Mouse (Mus musculus) heart, embryonic 14.5 days (tissue): Measurements from ENCODE around the gene Fam160a1. TPM values are rescaled to one million over a fixed set of nuclear protein-coding genes. Genes with fewer than 3 reads are reported as not detected.
A peak's percentile ranks its signal among the peaks of the same experiment; 100 is the strongest.

Experiments used
- ATAC-seq: fragments of 200-750 bp; cut with Nextera tagmentation; 2 replicates; pipeline ENCODE4 v1.8.0; 2017; ENCODE audit warnings: low read depth, moderate TSS enrichment; ENCODE audit not compliant: insufficient number of reproducible peaks, insufficient read depth, low FRiP score
- H3K27ac ChIP-seq, 2 experiments: fragments of 200-500 bp in 1 of 2; fragments of 300-500 bp in 1 of 2; sonication (generic) in 1 of 2; replicated peaks in 1 of 2; 2 replicates each; pipeline ENCODE4 v1.5.1; 2012 to 2014; ENCODE audit warnings: low read depth in 2 of 2, low read length in 2 of 2, control low read depth in 1 of 2, mild to moderate bottlenecking in 1 of 2, mixed read lengths in 1 of 2; ENCODE audit not compliant: control insufficient read depth in 1 of 2, insufficient read depth in 1 of 2
- H3K27me3 ChIP-seq: fragments of 300-500 bp; sonication (generic); 2 replicates; pipeline ENCODE4 v1.6.1; 2014; ENCODE audit warnings: mild to moderate bottlenecking, low read length, control low read depth; ENCODE audit not compliant: control insufficient read depth, insufficient read depth
- H3K36me3 ChIP-seq: fragments of 300-500 bp; sonication (generic); 2 replicates; pipeline ENCODE4 v1.6.1; 2014; ENCODE audit warnings: mild to moderate bottlenecking, control low read depth, low read length, mixed read lengths; ENCODE audit not compliant: control insufficient read depth, insufficient read depth
- H3K4me1 ChIP-seq, 2 experiments: fragments of 200-500 bp in 1 of 2; fragments of 300-500 bp in 1 of 2; sonication (generic) in 1 of 2; 2 replicates each; pipeline ENCODE4 v1.6.1; 2012 to 2014; ENCODE audit warnings: low read length in 2 of 2, control low read depth in 1 of 2, mixed read lengths in 1 of 2; ENCODE audit not compliant: control insufficient read depth in 2 of 2, insufficient read depth in 2 of 2
- H3K4me2 ChIP-seq: fragments of 300-500 bp; sonication (generic); 2 replicates; pipeline ENCODE4 v1.6.1; 2014; ENCODE audit warnings: mild to moderate bottlenecking, low read length
- H3K4me3 ChIP-seq, 2 experiments: fragments of 200-500 bp in 1 of 2; fragments of 300-500 bp in 1 of 2; sonication (generic) in 1 of 2; 2 replicates each; pipeline ENCODE4 v1.5.1; 2012 to 2014; ENCODE audit warnings: low read length in 2 of 2, mild to moderate bottlenecking in 2 of 2, control low read depth in 1 of 2, low read depth in 1 of 2, moderate library complexity in 1 of 2; ENCODE audit not compliant: control insufficient read depth in 1 of 2, insufficient read depth in 1 of 2
- H3K9ac ChIP-seq: fragments of 300-500 bp; sonication (generic); 2 replicates; pipeline ENCODE4 v1.6.1; 2014; ENCODE audit warnings: mild to moderate bottlenecking, low read length
- H3K9me3 ChIP-seq: fragments of 300-500 bp; sonication (generic); 2 replicates; pipeline ENCODE4 v1.6.1; 2016; ENCODE audit warnings: low read length, control low read depth; ENCODE audit not compliant: control insufficient read depth
- WGBS: fragments of 180-500 bp; shearing (Covaris S2); extraction: QIAGEN DNeasy Blood & Tissue Kit; methylation state at CpG from one replicate; pipeline ENCODE4 v1.1.7; 2014; 5-methylcytosine and 5-hydroxymethylcytosine counted together
- polyA plus RNA-seq: library from polyadenylated mRNA; unstranded; fragments of >200 nt; fragmentation: Nextera tagmentation; extraction: Ambion mirVana; gene quantifications from 2 replicates; pipeline ENCODE4 v1.2.1, GENCODE M21; 2014

Gene Fam160a1
- polyA plus RNA-seq, 1 experiment from 2014 or later, result 7.4 TPM

- H3K27ac ChIP-seq, result peak overlapping the region; percentile 79 to 87
- no peaks in the 10 kb centered on the region for H3K9me3 ChIP-seq
- H3K4me1 ChIP-seq, result peaks cover 9 to 15% of the 10 kb centered on the region in 2 experiments
- H3K27me3 ChIP-seq, result no peaks in the 10 kb centered on the region
- no peak for ATAC-seq
- H3K4me2 ChIP-seq, result peak overlapping the region; percentile 38
- H3K4me3 ChIP-seq, result no peak overlapping the region
- H3K9ac ChIP-seq, result peak overlapping the region; percentile 44; the same call in 1 of the 2 replicates
- no peaks in the 10 kb centered on the region for H3K36me3 ChIP-seq
- 25% methylated on average over 9 of the region's 9 CpGs for WGBS
These were observed 25.2 kb upstream of the Fam160a1 start for GRCm38 (mm10) chr3:85842177-85842880.

GRCm38 (mm10) chr3:85841454-85842176 lies 24.5 kb upstream of the Fam160a1 start:
- peaks cover 9 to 15% of the 10 kb centered on the region in 2 experiments for H3K4me1 ChIP-seq
- no peaks in the 10 kb centered on the region for H3K9me3 ChIP-seq
- H3K27ac ChIP-seq, result peak overlapping the region; percentile 79 to 87
- H3K36me3 ChIP-seq, result no peaks in the 10 kb centered on the region
- WGBS, result 55% methylated on average over 2 of the region's 2 CpGs
- H3K9ac ChIP-seq, result peak overlapping the region; percentile 44; the same call in 1 of the 2 replicates
- H3K4me2 ChIP-seq, result peak overlapping the region; percentile 38; the same call in 1 of the 2 replicates
- no peak for ATAC-seq
- no peaks in the 10 kb centered on the region for H3K27me3 ChIP-seq
- no peak overlapping the region for H3K4me3 ChIP-seq

- H3K4me2 ChIP-seq, result no peak overlapping the region
- no peaks in the 10 kb centered on the region for H3K27me3 ChIP-seq
- H3K9me3 ChIP-seq, result no peaks in the 10 kb centered on the region
- ATAC-seq, result no peak
- no peak overlapping the region for H3K27ac ChIP-seq
- H3K36me3 ChIP-seq, result no peaks in the 10 kb centered on the region
- H3K4me1 ChIP-seq, result no peaks in the 10 kb centered on the region
- 68% methylated on average over 1 of the region's 1 CpGs for WGBS
- no peak overlapping the region for H3K4me3 ChIP-seq
- H3K9ac ChIP-seq, result no peak overlapping the region
These were observed 16.5 kb upstream of the Fam160a1 start for GRCm38 (mm10) chr3:85833627-85834026.

GRCm38 (mm10) chr3:85832490-85833155 lies 15.5 kb upstream of the Fam160a1 start:
- H3K4me1 ChIP-seq, result no peaks in the 10 kb centered on the region
- no peak overlapping the region for H3K9ac ChIP-seq
- H3K27ac ChIP-seq, result no peak overlapping the region
- no peak overlapping the region for H3K4me3 ChIP-seq
- H3K9me3 ChIP-seq, result no peaks in the 10 kb centered on the region
- 84% methylated on average over 10 of the region's 10 CpGs for WGBS
- H3K27me3 ChIP-seq, result no peaks in the 10 kb centered on the region
- no peak overlapping the region for H3K4me2 ChIP-seq
- no peaks in the 10 kb centered on the region for H3K36me3 ChIP-seq
- ATAC-seq, result no peak

GRCm38 (mm10) chr3:85831785-85832184 lies 14.7 kb upstream of the Fam160a1 start:
- H3K4me3 ChIP-seq, result no peak overlapping the region
- no peaks in the 10 kb centered on the region for H3K27me3 ChIP-seq
- H3K27ac ChIP-seq, result no peak overlapping the region
- 79% methylated on average over 1 of the region's 1 CpGs for WGBS
- no peaks in the 10 kb centered on the region for H3K4me1 ChIP-seq
- no peaks in the 10 kb centered on the region for H3K9me3 ChIP-seq
- H3K4me2 ChIP-seq, result no peak overlapping the region
- ATAC-seq, result no peak
- H3K36me3 ChIP-seq, result no peaks in the 10 kb centered on the region
- no peak overlapping the region for H3K9ac ChIP-seq

GRCm38 (mm10) chr3:85829047-85829446 lies 12.0 kb upstream of the Fam160a1 start:
- Histone ChIP-seq H3K9ac (no peak overlapping the region), H3K36me3 (no peaks in the 10 kb centered on the region), H3K9me3 (no peaks in the 10 kb centered on the region), H3K27ac (no peak overlapping the region), H3K4me2 (no peak overlapping the region), H3K4me1 (no peaks in the 10 kb centered on the region), H3K4me3 (no peak overlapping the region), H3K27me3 (no peaks in the 10 kb centered on the region)
- no peak for ATAC-seq
- WGBS, result 56% methylated on average over 4 of the region's 4 CpGs

- Histone ChIP-seq H3K4me2 (no peak overlapping the region), H3K9me3 (no peaks in the 10 kb centered on the region), H3K9ac (no peak overlapping the region), H3K4me3 (no peak overlapping the region), H3K36me3 (no peaks in the 10 kb centered on the region), H3K27me3 (no peaks in the 10 kb centered on the region), H3K27ac (no peak overlapping the region), H3K4me1 (no peaks in the 10 kb centered on the region)
- no peak for ATAC-seq
- 84% methylated on average over 6 of the region's 6 CpGs for WGBS
These were observed 10.7 kb upstream of the Fam160a1 start for GRCm38 (mm10) chr3:85827815-85828214.
